Mouse (Mus musculus) cortical plate, adult 2 months (tissue): ENCODE measurements around the gene Itga6.

Experiments
- CTCF ChIP-seq: fragments of 200-500 bp; IDR thresholded peaks from 2 replicates; pipeline ENCODE4 v1.5.1; 2011; ENCODE audit warnings: mild to moderate bottlenecking, control low read depth, low read length; ENCODE audit not compliant: insufficient read depth; ENCODE audit errors: extremely low read depth
- POLR2A ChIP-seq: fragments of 200-500 bp; IDR thresholded peaks from 2 replicates; pipeline ENCODE4 v1.6.1; 2011; ENCODE audit warnings: mild to moderate bottlenecking, low read length, control low read depth; ENCODE audit not compliant: insufficient read depth; ENCODE audit errors: extremely low read depth

DNA sequence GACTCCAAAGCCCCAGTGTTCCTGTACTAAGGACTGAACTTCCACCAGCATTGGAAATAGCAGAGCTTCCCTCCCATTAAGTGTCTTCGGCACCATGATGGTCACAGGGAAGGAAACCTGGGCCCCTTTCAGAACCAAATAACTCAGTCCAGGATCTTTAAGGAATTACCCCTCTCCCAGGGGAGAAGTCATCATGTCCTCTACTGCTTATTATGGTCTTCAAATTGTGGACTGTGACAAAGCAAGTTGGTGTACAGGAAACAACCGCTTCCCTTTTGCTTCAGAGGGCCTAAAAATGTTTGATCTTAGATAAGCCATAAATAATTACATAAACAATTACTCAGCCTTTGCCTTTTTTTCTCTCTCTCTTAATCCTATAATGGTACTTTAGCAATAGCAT is 6.4 kb downstream of the Itga6 start:
- TF ChIP-seq CTCF (no peak), POLR2A (no peak)
